Mouse (Mus musculus) forebrain, embryonic 15.5 days (tissue): ENCODE results near the gene Pick1. TPM values are rescaled to one million over a fixed set of nuclear protein-coding genes. Genes with fewer than 3 reads are reported as not detected.
A peak's percentile ranks its signal among the peaks of the same experiment; 100 is the strongest.
"Not testable (repeated sequence)": the region's sequence is repeated elsewhere in the genome, so short reads cannot be mapped to it uniquely, and the experiment has no call there.

Source experiments
- ATAC-seq: fragments of 200-750 bp; cut with Nextera tagmentation; replicated peaks from 2 replicates; pipeline ENCODE4 v1.8.0; 2017; ENCODE audit warnings: mild to moderate bottlenecking, moderate TSS enrichment, moderate library complexity
- H3K27ac ChIP-seq: fragments of 300-500 bp; sonication (generic); replicated peaks from 2 replicates; pipeline ENCODE4 v1.5.1; 2015; ENCODE audit warnings: mild to moderate bottlenecking, inconsistent platforms
- H3K27me3 ChIP-seq: fragments of 300-500 bp; sonication (generic); 2 replicates; pipeline ENCODE4 v1.6.1; 2015; ENCODE audit warnings: inconsistent platforms
- H3K36me3 ChIP-seq: fragments of 300-500 bp; sonication (generic); 2 replicates; pipeline ENCODE4 v1.6.1; 2015; ENCODE audit warnings: mild to moderate bottlenecking, inconsistent platforms
- H3K4me1 ChIP-seq: fragments of 300-500 bp; sonication (generic); 2 replicates; pipeline ENCODE4 v1.6.1; 2015; ENCODE audit warnings: inconsistent platforms
- H3K4me2 ChIP-seq: fragments of 300-500 bp; sonication (generic); replicated peaks from 2 replicates; pipeline ENCODE4 v1.6.1; 2015; ENCODE audit warnings: mild to moderate bottlenecking, inconsistent platforms
- H3K4me3 ChIP-seq: fragments of 300-500 bp; sonication (generic); 2 replicates; pipeline ENCODE4 v1.5.1; 2015; ENCODE audit warnings: mild to moderate bottlenecking, inconsistent platforms
- H3K9ac ChIP-seq: fragments of 300-500 bp; sonication (generic); replicated peaks from 2 replicates; pipeline ENCODE4 v1.6.1; 2015; ENCODE audit warnings: mild to moderate bottlenecking, inconsistent platforms
- H3K9me3 ChIP-seq: fragments of 300-500 bp; sonication (generic); 2 replicates; pipeline ENCODE4 v1.6.1; 2016; ENCODE audit warnings: inconsistent platforms
- WGBS: fragments of 180-500 bp; shearing (Covaris S2); methylation state at CpG from one replicate; pipeline ENCODE4 v1.1.7; 2015; ENCODE audit warnings: mixed read lengths; 5-methylcytosine and 5-hydroxymethylcytosine counted together
- polyA plus RNA-seq: library from polyadenylated mRNA; unstranded; fragments of >200 nt; fragmentation: Nextera tagmentation; extraction: Ambion mirVana; gene quantifications from 2 replicates; pipeline ENCODE4 v1.2.1, GENCODE M21; 2015

The Pick1 gene
- polyA plus RNA-seq, 1 experiment from 2014 or later: 78.5 TPM

DNA sequence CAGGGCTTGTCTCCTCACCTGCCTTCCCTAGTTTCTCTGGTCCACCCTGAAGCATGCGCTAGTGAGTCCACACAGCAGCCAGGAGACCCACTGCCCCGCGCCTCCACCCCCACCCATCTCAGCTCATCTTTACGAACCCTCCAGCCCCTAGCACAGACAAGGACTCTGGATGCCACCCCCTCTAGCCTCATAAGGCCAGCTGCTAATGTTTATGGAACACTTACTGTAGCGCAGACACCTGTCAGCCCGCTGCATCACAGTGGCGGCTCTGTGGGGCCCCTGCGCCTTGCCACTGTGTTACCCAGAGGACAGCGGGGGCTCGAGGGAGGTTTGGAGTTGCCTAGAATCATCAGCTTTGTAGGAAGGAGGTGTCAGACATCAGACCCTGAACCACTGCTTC is 26.4 kb upstream of the Pick1 start:
- Histone ChIP-seq H3K4me1 (peaks cover 19% of the 10 kb centered on the region), H3K9me3 (no peaks in the 10 kb centered on the region), H3K36me3 (no peaks in the 10 kb centered on the region), H3K4me3 (no peak overlapping the region), H3K9ac (no peak overlapping the region), H3K4me2 (no peak overlapping the region), H3K27me3 (no peaks in the 10 kb centered on the region), H3K27ac (peak overlapping the region; percentile 70)
- 50% methylated on average over 10 of the region's 10 CpGs for WGBS
- ATAC-seq: peak; percentile 54

DNA sequence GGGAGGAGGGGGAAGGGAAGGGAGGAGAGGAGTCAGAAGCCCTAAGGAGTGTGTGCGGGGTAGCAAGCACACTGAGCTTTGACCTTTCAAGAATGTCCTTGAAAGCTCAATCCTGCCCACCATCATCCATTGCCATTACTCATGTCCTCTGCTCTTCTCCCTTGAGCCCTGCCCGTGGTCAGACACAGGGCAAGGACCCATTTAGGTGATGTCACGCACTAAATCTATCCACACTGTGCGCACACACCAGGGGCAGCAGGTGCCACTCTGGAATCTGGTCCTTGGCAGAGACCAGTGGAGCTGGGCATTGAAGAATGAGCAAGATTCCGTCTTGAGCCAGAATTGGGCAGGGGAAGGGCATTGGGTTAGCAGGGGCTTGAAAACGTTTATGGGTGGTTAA is 20.8 kb upstream of the Pick1 start:
- Histone ChIP-seq H3K27ac (no peak overlapping the region), H3K27me3 (no peaks in the 10 kb centered on the region), H3K9ac (no peak overlapping the region), H3K9me3 (no peaks in the 10 kb centered on the region), H3K36me3 (no peaks in the 10 kb centered on the region), H3K4me2 (no peak overlapping the region), H3K4me1 (no peaks in the 10 kb centered on the region), H3K4me3 (no peak overlapping the region)
- no peak for ATAC-seq
- WGBS: 83% methylated on average over 6 of the region's 6 CpGs

DNA sequence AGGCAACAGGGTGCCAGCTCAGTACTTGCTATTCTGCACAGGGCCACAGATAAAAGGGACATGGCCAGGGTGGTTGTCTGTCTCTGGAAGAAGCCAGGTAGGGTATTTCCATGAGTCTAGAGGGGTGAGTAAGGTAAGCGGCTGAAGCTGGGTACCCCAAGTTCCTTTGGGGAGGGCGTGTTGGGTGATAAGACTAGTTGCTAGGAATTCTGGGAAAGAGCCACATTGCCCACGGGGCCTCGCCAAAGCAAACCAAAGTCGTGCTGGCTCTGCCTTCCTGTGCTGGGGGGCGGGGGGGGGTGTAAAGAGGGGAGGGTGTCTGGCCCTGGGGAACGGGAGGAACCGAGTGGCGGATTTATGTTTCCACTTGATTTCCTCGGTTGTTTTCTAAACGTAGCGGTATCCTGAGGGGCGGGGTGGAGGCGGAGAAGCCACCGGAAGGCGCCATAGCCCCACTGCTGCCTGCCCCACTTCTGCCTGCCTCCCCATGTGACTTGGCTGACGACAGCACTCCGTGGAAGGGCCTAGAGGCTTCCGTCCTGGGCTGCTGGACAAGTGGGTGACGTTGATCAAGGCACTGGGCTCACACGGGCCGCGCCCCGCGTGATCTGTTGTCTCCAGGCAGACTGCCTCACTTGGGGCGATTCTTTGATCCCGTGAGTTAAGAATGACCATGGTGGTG is 20.1 kb upstream of the Pick1 start:
- Histone ChIP-seq H3K9ac (no peak overlapping the region), H3K27me3 (no peaks in the 10 kb centered on the region)
- 79% methylated on average over 27 of the region's 27 CpGs for WGBS

DNA sequence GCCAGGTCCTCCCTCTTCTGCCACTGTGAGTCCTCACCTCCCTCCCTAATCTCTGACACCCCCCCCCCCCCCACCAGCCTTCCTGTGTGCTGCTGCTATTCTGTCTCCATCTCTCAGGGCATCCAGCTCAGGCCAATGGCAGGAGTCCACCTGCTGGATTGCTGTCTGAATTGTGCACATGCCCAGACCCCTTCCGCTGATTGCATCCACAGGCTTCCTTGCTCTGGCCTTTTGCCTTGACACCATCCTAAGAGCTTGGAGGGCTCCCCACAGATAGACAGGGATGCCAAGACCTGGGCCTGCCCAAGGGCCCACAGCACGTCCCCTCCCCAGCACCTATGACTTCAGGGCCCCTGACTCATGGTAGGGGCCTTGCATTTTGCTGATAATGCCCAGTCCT is 18.6 kb upstream of the Pick1 start:
- ATAC-seq: no peak
- H3K36me3 ChIP-seq: no peaks in the 10 kb centered on the region
- no peak overlapping the region for H3K9ac ChIP-seq

More for the DNA sequence above, 20.1 kb upstream of the Pick1 start:
- no peak for ATAC-seq
- Histone ChIP-seq H3K4me3 (no peak overlapping the region), H3K36me3 (no peaks in the 10 kb centered on the region), H3K27ac (no peak overlapping the region), H3K4me1 (no peaks in the 10 kb centered on the region), H3K4me2 (no peak overlapping the region), H3K9me3 (no peaks in the 10 kb centered on the region)

DNA sequence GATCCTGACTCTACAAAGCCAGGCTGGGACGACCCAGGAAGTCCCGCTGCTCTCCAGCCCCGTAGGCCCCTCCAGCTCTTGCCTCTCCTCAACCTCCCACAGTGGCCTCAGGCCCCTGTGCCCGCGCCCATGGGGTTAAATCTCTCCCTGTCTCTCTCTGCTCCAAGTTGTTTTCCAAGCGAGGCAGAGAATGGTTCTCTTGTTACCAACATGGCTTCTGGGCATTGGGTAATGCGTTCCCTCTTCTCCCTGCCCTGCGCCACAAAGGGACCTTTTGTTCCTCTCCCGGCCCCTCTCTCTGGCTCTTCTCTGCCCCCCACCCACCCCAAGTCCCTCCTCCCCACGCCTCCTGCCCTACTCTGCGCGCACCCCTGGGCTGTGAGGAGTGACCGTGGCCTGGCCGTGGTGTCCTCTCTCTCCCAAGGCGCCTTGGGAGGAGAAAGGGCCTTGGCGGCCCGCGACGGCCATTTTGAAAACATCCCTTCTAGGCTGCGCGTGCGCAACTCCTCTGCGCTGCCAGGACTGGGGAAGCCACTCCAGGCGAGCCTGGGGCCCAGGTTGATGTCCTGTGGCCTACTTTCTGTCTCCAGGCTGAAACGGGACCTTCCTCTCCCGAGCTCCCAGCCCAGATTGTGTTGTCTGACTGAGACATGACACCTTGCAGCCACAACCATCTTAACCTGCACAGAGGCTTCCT is 16.1 kb upstream of the Pick1 start:
- ATAC-seq: no peak
- no peak overlapping the region for H3K9ac ChIP-seq
- no peaks in the 10 kb centered on the region for H3K4me1 ChIP-seq
- H3K27ac ChIP-seq: no peak overlapping the region
- no peak overlapping the region for H3K4me2 ChIP-seq
- WGBS: 83% methylated on average over 26 of the region's 26 CpGs
- no peak overlapping the region for H3K4me3 ChIP-seq
- no peaks in the 10 kb centered on the region for H3K9me3 ChIP-seq
- no peaks in the 10 kb centered on the region for H3K27me3 ChIP-seq
- no peaks in the 10 kb centered on the region for H3K36me3 ChIP-seq

More for the DNA sequence above, 18.6 kb upstream of the Pick1 start:
- Histone ChIP-seq H3K27ac (no peak overlapping the region), H3K4me3 (no peak overlapping the region), H3K4me2 (no peak overlapping the region), H3K9me3 (no peaks in the 10 kb centered on the region), H3K27me3 (no peaks in the 10 kb centered on the region), H3K4me1 (no peaks in the 10 kb centered on the region)
- 80% methylated on average over 2 of the region's 2 CpGs for WGBS

DNA sequence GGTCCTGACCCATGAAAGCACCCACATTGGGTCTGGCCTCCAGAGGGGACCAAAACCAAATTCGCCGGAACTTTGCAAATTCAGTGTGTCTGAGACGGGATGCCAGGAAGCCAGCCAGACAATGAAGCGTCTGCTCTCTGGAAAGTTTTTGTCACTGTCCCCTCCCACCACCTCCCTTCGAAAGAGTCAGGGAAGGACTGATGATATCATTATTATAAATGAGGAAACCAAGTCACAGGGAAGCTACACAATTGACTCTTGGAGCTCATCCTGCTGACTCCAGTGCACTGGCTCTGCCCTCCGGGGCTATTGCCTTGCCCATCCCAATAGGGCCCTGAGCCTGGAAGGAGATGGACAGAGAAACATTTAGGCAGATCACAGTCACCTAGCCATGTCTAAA is 15.4 kb upstream of the Pick1 start:
- H3K36me3 ChIP-seq: no peaks in the 10 kb centered on the region
- H3K9me3 ChIP-seq: no peaks in the 10 kb centered on the region
- H3K4me3 ChIP-seq: no peak overlapping the region
- H3K27me3 ChIP-seq: no peaks in the 10 kb centered on the region
- no peak for ATAC-seq
- WGBS: 80% methylated on average over 6 of the region's 6 CpGs
- H3K27ac ChIP-seq: no peak overlapping the region
- H3K9ac ChIP-seq: no peak overlapping the region
- no peaks in the 10 kb centered on the region for H3K4me1 ChIP-seq
- no peak overlapping the region for H3K4me2 ChIP-seq

DNA sequence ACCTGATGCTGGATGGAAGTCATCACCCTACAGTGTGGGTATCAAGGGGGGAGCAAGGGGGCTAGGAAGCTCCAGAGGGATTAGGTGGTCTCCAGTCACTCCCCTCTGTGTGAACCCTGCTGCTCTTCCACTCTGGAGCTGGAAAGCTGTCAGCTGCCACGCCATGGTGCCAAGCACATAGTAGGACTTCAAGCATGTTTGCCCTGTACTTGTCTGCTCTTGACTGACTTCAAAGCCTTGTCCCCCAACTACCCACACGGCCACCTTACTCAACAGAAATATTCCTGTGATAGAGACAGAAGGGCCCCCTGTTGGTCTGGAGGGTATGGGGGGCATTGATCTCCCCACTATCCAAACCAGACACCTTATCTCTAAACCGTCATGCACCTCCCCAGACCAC is 12.8 kb upstream of the Pick1 start:
- H3K27ac ChIP-seq: no peak overlapping the region
- no peaks in the 10 kb centered on the region for H3K4me1 ChIP-seq
- ATAC-seq: no peak
- no peak overlapping the region for H3K4me2 ChIP-seq
- 78% methylated on average over 3 of the region's 3 CpGs for WGBS
- H3K4me3 ChIP-seq: no peak overlapping the region
- H3K36me3 ChIP-seq: no peaks in the 10 kb centered on the region
- no peaks in the 10 kb centered on the region for H3K9me3 ChIP-seq
- H3K9ac ChIP-seq: no peak overlapping the region
- no peaks in the 10 kb centered on the region for H3K27me3 ChIP-seq

DNA sequence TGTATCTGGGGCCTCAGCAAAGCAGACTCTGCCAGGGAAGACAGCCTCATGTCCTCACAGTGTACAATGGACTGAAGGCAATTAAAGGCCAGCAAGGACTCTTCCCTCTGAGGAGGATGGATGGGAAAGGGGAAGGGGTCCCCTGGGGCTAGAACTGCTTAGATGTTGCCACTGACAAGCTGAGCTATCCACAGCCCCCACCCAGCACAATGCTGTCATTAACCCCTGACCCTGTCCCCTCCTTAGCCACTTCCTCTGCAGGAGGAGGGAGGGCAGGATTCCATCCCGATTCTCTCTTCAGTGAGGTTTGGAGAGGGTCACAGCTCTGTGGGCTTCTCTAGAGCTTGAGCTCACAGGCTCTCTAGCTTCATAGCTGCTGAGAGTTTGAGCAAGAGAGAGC is 9.4 kb upstream of the Pick1 start:
- peaks cover 2% of the 10 kb centered on the region; the same call in 1 of the 2 replicates for H3K4me1 ChIP-seq
- WGBS: 3% methylated on average over 1 of the region's 1 CpGs

DNA sequence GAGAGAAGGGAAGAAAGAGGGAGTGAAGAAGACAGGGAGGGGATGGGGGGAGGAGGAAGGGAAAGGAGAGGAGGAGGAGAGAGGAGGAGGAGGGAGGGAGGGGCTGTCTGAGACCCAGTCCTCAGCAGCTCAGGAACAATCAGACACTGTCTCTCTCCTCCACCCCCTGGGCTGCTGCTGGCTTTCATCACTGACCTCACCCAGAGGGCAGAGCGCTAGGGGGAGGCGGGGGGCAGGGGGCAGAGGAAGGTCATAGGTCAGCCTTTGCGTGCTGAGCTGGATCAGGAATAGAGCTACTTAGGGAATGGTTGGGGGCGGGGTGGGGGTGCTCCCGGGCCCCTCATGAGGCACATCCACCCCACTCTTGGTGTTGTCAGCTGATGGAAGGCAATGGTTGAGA is 5.3 kb upstream of the Pick1 start:
- Histone ChIP-seq H3K27me3 (no peaks in the 10 kb centered on the region), H3K4me1 (peaks cover 9% of the 10 kb centered on the region), H3K9me3 (no peaks in the 10 kb centered on the region), H3K9ac (no peak overlapping the region), H3K4me2 (no peak overlapping the region), H3K4me3 (no peak overlapping the region), H3K27ac (no peak overlapping the region), H3K36me3 (no peaks in the 10 kb centered on the region)
- 7% methylated on average over 5 of the region's 5 CpGs for WGBS
- ATAC-seq: no peak

More for the DNA sequence above, 9.4 kb upstream of the Pick1 start:
- no peaks in the 10 kb centered on the region for H3K9me3 ChIP-seq
- H3K27me3 ChIP-seq: no peaks in the 10 kb centered on the region
- no peak overlapping the region for H3K27ac ChIP-seq
- no peak for ATAC-seq
- no peaks in the 10 kb centered on the region for H3K36me3 ChIP-seq
- no peak overlapping the region for H3K4me3 ChIP-seq
- H3K4me2 ChIP-seq: no peak overlapping the region
- H3K9ac ChIP-seq: no peak overlapping the region

DNA sequence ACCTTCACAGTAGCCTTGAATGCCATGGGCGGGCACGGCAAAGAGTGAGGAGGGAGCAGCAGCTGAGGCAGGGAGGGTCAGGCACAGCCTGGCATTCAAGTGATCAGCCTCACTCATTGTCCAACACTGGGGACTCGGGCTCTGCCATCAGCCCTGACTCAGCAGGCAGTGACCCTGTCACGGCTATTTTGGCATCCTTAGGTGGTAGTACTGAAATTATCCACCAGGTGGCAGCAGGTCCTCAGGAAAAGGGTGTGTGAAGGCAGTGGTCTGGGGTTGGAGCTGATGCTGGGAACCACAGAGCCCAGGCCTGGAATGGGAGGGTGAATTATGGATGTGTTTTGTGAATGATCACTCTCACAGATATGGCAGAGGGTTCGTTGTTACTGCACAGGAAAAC is 4.3 kb upstream of the Pick1 start:
- H3K9ac ChIP-seq: no peak overlapping the region

DNA sequence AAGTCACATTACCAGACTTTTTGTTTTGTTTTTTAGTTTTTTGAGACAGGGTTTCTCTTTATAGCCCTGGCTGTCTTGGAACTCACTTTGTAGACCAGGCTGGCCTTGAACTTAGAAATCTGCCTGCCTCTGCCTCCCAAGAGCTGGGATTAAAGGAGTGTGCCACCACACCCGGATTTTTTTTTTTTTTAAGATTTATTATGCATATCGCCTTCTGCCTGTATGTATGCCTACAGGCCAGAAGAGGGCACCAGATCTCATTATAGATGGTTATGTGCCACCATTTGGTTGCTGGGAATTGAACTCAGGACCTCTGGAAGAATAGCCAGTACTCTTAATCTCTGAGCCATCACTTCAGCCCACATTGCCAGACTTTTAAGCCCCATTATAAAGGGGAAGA is 3.2 kb upstream of the Pick1 start:
- not testable (repeated sequence) for ATAC-seq
- 61% methylated on average over 2 of the region's 2 CpGs for WGBS

More for the DNA sequence above, 4.3 kb upstream of the Pick1 start:
- Histone ChIP-seq H3K4me2 (no peak overlapping the region), H3K27ac (no peak overlapping the region), H3K36me3 (no peaks in the 10 kb centered on the region), H3K9me3 (no peaks in the 10 kb centered on the region), H3K4me3 (no peak overlapping the region), H3K27me3 (no peaks in the 10 kb centered on the region), H3K4me1 (peaks cover 15% of the 10 kb centered on the region)
- ATAC-seq: peak; percentile 36; the same call in 1 of the 2 replicates
- 8% methylated on average over 5 of the region's 5 CpGs for WGBS

DNA sequence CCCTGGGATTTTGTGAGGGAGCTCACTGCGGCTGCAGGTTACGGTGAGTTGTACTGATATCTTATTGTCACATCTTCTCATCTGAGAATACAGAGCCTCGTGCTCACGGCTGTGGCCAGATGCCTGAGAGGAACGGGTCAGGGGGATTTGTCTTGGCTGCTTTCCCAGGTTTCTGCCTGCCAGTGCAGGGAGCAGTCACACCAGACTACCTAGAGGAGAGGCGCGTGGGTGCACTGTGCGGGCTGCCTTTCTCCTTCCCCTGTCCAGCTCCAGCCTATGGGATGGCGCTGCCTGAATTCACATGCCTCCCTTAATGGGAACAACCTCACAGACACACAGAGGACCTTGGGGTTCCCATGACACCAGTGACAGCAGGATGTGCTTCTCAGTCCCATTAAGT is 6.3 kb downstream of the Pick1 start:
- 78% methylated on average over 9 of the region's 9 CpGs for WGBS
- no peak overlapping the region for H3K9ac ChIP-seq
- H3K4me2 ChIP-seq: no peak overlapping the region
- H3K27ac ChIP-seq: no peak overlapping the region
- H3K27me3 ChIP-seq: no peaks in the 10 kb centered on the region
- H3K4me1 ChIP-seq: peaks cover 2% of the 10 kb centered on the region; the same call in 1 of the 2 replicates
- peaks cover 54% of the 10 kb centered on the region for H3K36me3 ChIP-seq
- H3K4me3 ChIP-seq: no peak overlapping the region
- H3K9me3 ChIP-seq: no peaks in the 10 kb centered on the region
- no peak for ATAC-seq

More for the DNA sequence above, 3.2 kb upstream of the Pick1 start:
- not testable (repeated sequence) for H3K36me3 ChIP-seq, H3K4me2 ChIP-seq, H3K9ac ChIP-seq, H3K9me3 ChIP-seq, H3K27me3 ChIP-seq, H3K4me3 ChIP-seq, H3K27ac ChIP-seq
- peaks cover 23% of the 10 kb centered on the region for H3K4me1 ChIP-seq
